In the genomic region with DNA sequence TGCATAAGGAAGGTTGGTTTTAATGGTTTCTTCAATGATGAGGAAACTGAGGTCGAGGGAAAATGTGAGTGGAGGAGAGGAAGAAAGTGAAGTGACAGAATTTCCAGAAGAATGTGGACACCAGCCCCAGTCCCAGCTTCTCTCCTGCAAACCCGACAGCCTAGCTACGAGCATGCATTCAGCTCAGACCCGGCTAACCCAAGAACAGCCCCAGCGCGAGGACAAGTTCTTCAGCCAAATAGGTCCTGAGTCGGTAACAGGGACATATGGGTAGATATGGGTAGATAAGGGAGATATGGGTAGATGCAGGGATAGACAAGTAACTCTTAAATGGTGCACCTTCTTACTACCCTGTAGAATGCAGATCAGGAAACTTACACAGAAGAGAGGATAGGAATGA, we compare ENCODE assay signal across 9 mouse cellular contexts. TPM values are rescaled to one million over a fixed set of nuclear protein-coding genes. Genes with fewer than 3 reads are reported as not detected.
A peak's percentile ranks its signal among the peaks of the same experiment; 100 is the strongest.
DNase-seq lines count a peak whose midpoint lies in the region; ATAC-seq lines count a peak whose summit lies in the region.
"Had no signal": no experiment of that assay in that cellular context is flagged by ENCODE, and none has a peak within 500 bp of the region (broad histone marks: within the 10 kb centered on the region; RNA-seq: fewer than 3 reads in every experiment).

No protein-coding gene starts in this region.

- no peak overlapping the region for H3K4me2 ChIP-seq in forebrain, embryonic 15.5 days (replicated peaks)
- H3K4me2 ChIP-seq in neural tube, embryonic 11.5 days (ENCODE audit: low read depth), result peak overlapping the region; percentile 62; the same call in 1 of the 2 replicates
- H3K4me2 ChIP-seq in liver, embryonic 16.5 days (ENCODE audit: low read depth, low read length), result peak overlapping the region; percentile 83; the same call in 1 of the 2 replicates

- H3K9me3 ChIP-seq in forebrain, embryonic 10.5 days, result no peaks in the 10 kb centered on the region
- H3K9me3 ChIP-seq in forebrain, embryonic 15.5 days, result no peaks in the 10 kb centered on the region
- no peaks in the 10 kb centered on the region for H3K9me3 ChIP-seq in neural tube, embryonic 11.5 days (ENCODE audit: control insufficient read depth, low read length)
- H3K9me3 ChIP-seq in liver, embryonic 16.5 days (replicated peaks; ENCODE audit: control insufficient read depth, low read length), result no peaks in the 10 kb centered on the region

- no peaks in the 10 kb centered on the region; the same call in 1 of the 2 replicates for H3K36me3 ChIP-seq in forebrain, embryonic 10.5 days (replicated peaks)
- H3K36me3 ChIP-seq in forebrain, embryonic 15.5 days, result no peaks in the 10 kb centered on the region
- H3K36me3 ChIP-seq in neural tube, embryonic 11.5 days (ENCODE audit: control insufficient read depth, insufficient read depth, low read length), result no peaks in the 10 kb centered on the region
- H3K36me3 ChIP-seq in liver, embryonic 16.5 days (ENCODE audit: control insufficient read depth, insufficient read depth), result no peaks in the 10 kb centered on the region

- H3K27me3 ChIP-seq in forebrain, embryonic 10.5 days (ENCODE audit: poor library complexity, severe bottlenecking), result no peaks in the 10 kb centered on the region
- no peaks in the 10 kb centered on the region for H3K27me3 ChIP-seq in forebrain, embryonic 15.5 days
- no peaks in the 10 kb centered on the region for H3K27me3 ChIP-seq in neural tube, embryonic 11.5 days (ENCODE audit: control insufficient read depth, insufficient read depth, low read length)
- no peaks in the 10 kb centered on the region for H3K27me3 ChIP-seq in liver, embryonic 16.5 days (ENCODE audit: control insufficient read depth, insufficient read depth, low read depth, low read length)

- H3K9ac ChIP-seq in forebrain, embryonic 15.5 days (replicated peaks), result no peak overlapping the region
- no peak overlapping the region for H3K9ac ChIP-seq in neural tube, embryonic 11.5 days (ENCODE audit: low read length)
- no peak overlapping the region for H3K9ac ChIP-seq in liver, embryonic 16.5 days (ENCODE audit: low read depth, low read length)

- peaks cover 71% of the 10 kb centered on the region for H3K4me1 ChIP-seq in forebrain, embryonic 10.5 days
- peaks cover 17% of the 10 kb centered on the region; the same call in 1 of the 2 replicates for H3K4me1 ChIP-seq in forebrain, embryonic 15.5 days
- peaks cover 18% of the 10 kb centered on the region for H3K4me1 ChIP-seq in neural tube, embryonic 11.5 days (ENCODE audit: control insufficient read depth, insufficient read depth, low read length)
- H3K4me1 ChIP-seq in liver, embryonic 16.5 days (ENCODE audit: control insufficient read depth, low read depth, low read length), result peaks cover 8% of the 10 kb centered on the region

- no peak for DNase-seq in forebrain, embryonic 10.5 days (ENCODE audit: extremely low spot score, low spot score)
- no peak for DNase-seq in neural tube, embryonic 11.5 days (ENCODE audit: low spot score)
- DNase-seq in neural tube, embryonic 10.5 days (ENCODE audit: extremely low spot score, low spot score), result no peak
- no peak for DNase-seq in T-cell, adult 2 months (ENCODE audit: low spot score)
- DNase-seq in layer of hippocampus, adult 11-12 months (ENCODE audit: low spot score), result no peak
- DNase-seq in gastrocnemius, adult 18-20 months (ENCODE audit: low spot score), result no peak
- DNase-seq: layer of hippocampus, postnatal 36 days had no signal

- 84% methylated on average over 7 of the region's 7 CpGs for WGBS in forebrain, embryonic 10.5 days
- WGBS in forebrain, embryonic 15.5 days, result 76% methylated on average over 7 of the region's 7 CpGs
- 82% methylated on average over 7 of the region's 7 CpGs for WGBS in neural tube, embryonic 11.5 days
- 58% methylated on average over 7 of the region's 7 CpGs for WGBS in liver, embryonic 16.5 days (ENCODE audit: insufficient replicate concordance)

- no peak for ATAC-seq in forebrain, embryonic 15.5 days (replicated peaks)
- ATAC-seq in neural tube, embryonic 11.5 days (ENCODE audit: insufficient read depth, low FRiP score, low TSS enrichment), result no peak
- ATAC-seq in liver, embryonic 16.5 days (ENCODE audit: low read depth), result no peak

- peak overlapping the region; percentile 76 for H3K4me3 ChIP-seq in forebrain, embryonic 10.5 days
- no peak overlapping the region for H3K4me3 ChIP-seq in forebrain, embryonic 15.5 days
- no peak overlapping the region for H3K4me3 ChIP-seq in neural tube, embryonic 11.5 days (ENCODE audit: low read depth, low read length)
- no peak overlapping the region for H3K4me3 ChIP-seq in liver, embryonic 16.5 days (ENCODE audit: low read depth, low read length)

- no peak overlapping the region for H3K27ac ChIP-seq in forebrain, embryonic 10.5 days
- no peak overlapping the region for H3K27ac ChIP-seq in forebrain, embryonic 15.5 days (replicated peaks)
- H3K27ac ChIP-seq in neural tube, embryonic 11.5 days (ENCODE audit: low read depth, low read length), result no peak overlapping the region
- H3K27ac ChIP-seq in liver, embryonic 16.5 days (ENCODE audit: low read length), result no peak overlapping the region

RNA-seq across cellular contexts. Expression of gene Tram2, which starts 1.4 kb away (rescaled TPM):
- 5.6 and 6.5 TPM in 2 replicates for polyA plus RNA-seq in forebrain, embryonic 10.5 days (2016; fragmentation: Nextera tagmentation; extraction: Ambion mirVana)
- 1.8 and 2.0 TPM in 2 replicates for polyA plus RNA-seq in forebrain, embryonic 15.5 days (2015; fragmentation: Nextera tagmentation; extraction: Ambion mirVana)
- 6.9 and 7.9 TPM in 2 replicates for polyA plus RNA-seq in neural tube, embryonic 11.5 days (2014; fragmentation: Nextera tagmentation; extraction: Ambion mirVana)
- 1.4 and 2.0 TPM in 2 replicates for polyA plus RNA-seq in liver, embryonic 16.5 days (2015; fragmentation: Nextera tagmentation; extraction: Ambion mirVana)
- 1 to 10 TPM; 2.4 to 2.5 TPM for total RNA-seq in gastrocnemius, adult 18-20 months (2021)
